Mouse (Mus musculus) heart, postnatal 0 days (tissue): ENCODE results near the gene Aasdhppt.

ENCODE experiments used
- CTCF ChIP-seq: IDR thresholded peaks from 2 replicates; pipeline ENCODE4 v1.5.1; 2016; ENCODE audit warnings: antibody characterized with exemption, control low read depth, low read depth
- EP300 ChIP-seq: IDR thresholded peaks from 2 replicates; pipeline ENCODE4 v1.6.1; 2016; ENCODE audit warnings: antibody characterized with exemption, low read depth

DNA sequence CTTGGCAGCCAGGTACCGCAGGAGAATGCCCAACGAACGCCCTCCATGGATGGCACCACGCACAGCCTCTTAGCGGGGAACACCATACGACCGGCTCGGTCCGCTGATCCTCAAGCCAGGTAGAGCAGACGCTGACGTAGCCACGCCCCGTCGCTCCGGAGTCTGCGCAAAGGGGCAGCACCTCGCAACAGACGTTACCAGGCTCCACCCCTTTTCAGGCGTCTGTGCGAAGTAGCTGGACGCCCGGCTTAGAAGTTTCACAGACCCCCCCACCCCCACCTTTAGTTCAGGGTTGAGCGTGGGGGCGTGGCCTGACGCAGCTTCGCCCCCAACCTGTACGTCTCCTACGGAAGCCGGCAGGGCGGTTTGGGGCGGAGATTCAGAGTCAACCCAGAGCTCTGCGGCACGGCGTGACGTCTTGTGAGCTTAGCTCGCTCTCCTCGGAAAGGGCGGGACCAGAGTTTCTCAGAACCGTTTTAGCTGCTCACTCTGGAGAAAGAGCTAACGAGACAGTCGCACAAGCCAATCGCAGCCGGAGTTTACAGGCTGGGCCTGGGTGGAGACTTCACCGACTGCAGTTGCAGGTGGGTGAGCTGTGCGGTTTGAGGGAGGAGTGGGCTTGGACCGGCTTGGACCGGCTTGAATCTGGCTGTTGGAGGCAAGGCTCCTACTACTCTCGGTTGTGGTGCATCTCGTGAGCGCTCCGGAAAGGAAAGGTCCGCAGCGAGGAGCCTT is at the start of gene Aasdhppt, which contains the start of gene Kbtbd3:
- TF ChIP-seq CTCF (peak; percentile 6; the same call in 1 of the 2 replicates), EP300 (peak; percentile 66; the same call in 1 of the 2 replicates)
